Mouse (Mus musculus): ENCODE measurements around the gene Rala. TPM values are rescaled to one million over a fixed set of nuclear protein-coding genes. Genes with fewer than 3 reads are reported as not detected.

Rala gene
- total and polyA plus RNA-seq, 3 experiments, result 21.4 to 42.6 (median 33.0) TPM

- Histone ChIP-seq H3K27ac (no peak overlapping the region), H3K36me3 (ENCODE audit: control insufficient read depth, insufficient read depth, low read length) (no peaks in the 10 kb centered on the region), H3K9ac (ENCODE audit: low read depth, low read length) (no peak overlapping the region), H3K4me1 (ENCODE audit: control insufficient read depth, insufficient read depth, low read length) (no peaks in the 10 kb centered on the region), H3K4me3 (no peak overlapping the region), H3K27me3 (ENCODE audit: control insufficient read depth, insufficient read depth, low read length) (no peaks in the 10 kb centered on the region), H3K79me2 (replicated peaks; ENCODE audit: control insufficient read depth, insufficient read depth, low read length) (no peaks in the 10 kb centered on the region)
- intact Hi-C loops (cut with DNase I), result no loop called here
- 82% methylated on average over 2 of the region's 2 CpGs for WGBS
- DNase-seq, result no peak
- TF ChIP-seq CTCF (IDR thresholded peaks at IDR 0.05) (no peak), POLR2A (IDR thresholded peaks at IDR 0.05; ENCODE audit: insufficient read depth, low read depth, low read length) (no peak), EP300 (IDR thresholded peaks at IDR 0.05; ENCODE audit: insufficient read depth, low read depth, low read length) (no peak)
Observed at GRCm38 (mm10) chr13:17843336-17843735, 100.7 kb downstream of the Rala start.

- no peak for DNase-seq
- Histone ChIP-seq H3K27me3 (ENCODE audit: control insufficient read depth, insufficient read depth, low read length) (no peaks in the 10 kb centered on the region), H3K4me3 (no peak overlapping the region), H3K27ac (no peak overlapping the region), H3K9ac (ENCODE audit: low read depth, low read length) (no peak overlapping the region), H3K36me3 (ENCODE audit: control insufficient read depth, insufficient read depth, low read length) (no peaks in the 10 kb centered on the region), H3K79me2 (replicated peaks; ENCODE audit: control insufficient read depth, insufficient read depth, low read length) (no peaks in the 10 kb centered on the region), H3K4me1 (ENCODE audit: control insufficient read depth, insufficient read depth, low read length) (no peaks in the 10 kb centered on the region)
- intact Hi-C loops (cut with DNase I), result no loop called here
- no peak for TF ChIP-seq CTCF (IDR thresholded peaks at IDR 0.05)
- no peak for TF ChIP-seq EP300 (IDR thresholded peaks at IDR 0.05; ENCODE audit: insufficient read depth, low read depth, low read length)
- TF ChIP-seq POLR2A (IDR thresholded peaks at IDR 0.05; ENCODE audit: insufficient read depth, low read depth, low read length), result no peak
- WGBS, result 54% methylated on average over 4 of the region's 4 CpGs
Observed at GRCm38 (mm10) chr13:17842756-17843155, 101.3 kb downstream of the Rala start.

- no peaks in the 10 kb centered on the region for H3K27me3 ChIP-seq (ENCODE audit: control insufficient read depth, insufficient read depth, low read length)
- H3K9ac ChIP-seq (ENCODE audit: low read depth, low read length), result no peak overlapping the region
- TF ChIP-seq EP300 (IDR thresholded peaks at IDR 0.05; ENCODE audit: insufficient read depth, low read depth, low read length), result no peak
- TF ChIP-seq CTCF (IDR thresholded peaks at IDR 0.05), result no peak
- no peak for TF ChIP-seq POLR2A (IDR thresholded peaks at IDR 0.05; ENCODE audit: insufficient read depth, low read depth, low read length)
- WGBS, result 62% methylated on average over 5 of the region's 5 CpGs
- H3K27ac ChIP-seq, result no peak overlapping the region
- no peaks in the 10 kb centered on the region for H3K79me2 ChIP-seq (replicated peaks; ENCODE audit: control insufficient read depth, insufficient read depth, low read length)
- H3K36me3 ChIP-seq (ENCODE audit: control insufficient read depth, insufficient read depth, low read length), result no peaks in the 10 kb centered on the region
- DNase-seq, result no peak
- no peaks in the 10 kb centered on the region for H3K4me1 ChIP-seq (ENCODE audit: control insufficient read depth, insufficient read depth, low read length)
- no peak overlapping the region for H3K4me3 ChIP-seq
- intact Hi-C loops (cut with DNase I), result loop anchor here (5.0 kb wide), 1 partner anchor 973 kb away; no protein-coding TSS in a partner anchor
Observed at GRCm38 (mm10) chr13:17839137-17839536, 104.9 kb downstream of the Rala start.

- Histone ChIP-seq H3K36me3 (ENCODE audit: control insufficient read depth, insufficient read depth, low read length) (no peaks in the 10 kb centered on the region), H3K9ac (ENCODE audit: low read depth, low read length) (no peak overlapping the region), H3K27me3 (ENCODE audit: control insufficient read depth, insufficient read depth, low read length) (no peaks in the 10 kb centered on the region), H3K4me3 (no peak overlapping the region), H3K27ac (no peak overlapping the region), H3K4me1 (ENCODE audit: control insufficient read depth, insufficient read depth, low read length) (no peaks in the 10 kb centered on the region), H3K79me2 (replicated peaks; ENCODE audit: control insufficient read depth, insufficient read depth, low read length) (no peaks in the 10 kb centered on the region)
- intact Hi-C loops (cut with DNase I), result loop anchor here (1.0 to 5.0 kb wide), 2 partner anchors 92 to 974 kb away; no protein-coding TSS in a partner anchor
- peak; percentile 41 for DNase-seq
- WGBS, result 28% methylated on average over 4 of the region's 4 CpGs
- TF ChIP-seq POLR2A (IDR thresholded peaks at IDR 0.05; ENCODE audit: insufficient read depth, low read depth, low read length) (no peak), EP300 (IDR thresholded peaks at IDR 0.05; ENCODE audit: insufficient read depth, low read depth, low read length) (0 out of 2 replicates have a peak, but pooled peaks have one; percentile 10), CTCF (IDR thresholded peaks at IDR 0.05) (peak; percentile 81)
Observed at GRCm38 (mm10) chr13:17838484-17838851, 105.6 kb downstream of the Rala start.

GRCm38 (mm10) chr13:17837610-17838483, 106.2 kb downstream of the Rala start:
- H3K79me2 ChIP-seq (replicated peaks; ENCODE audit: control insufficient read depth, insufficient read depth, low read length), result no peaks in the 10 kb centered on the region
- H3K27me3 ChIP-seq (ENCODE audit: control insufficient read depth, insufficient read depth, low read length), result no peaks in the 10 kb centered on the region
- DNase-seq, result peak in 1 of 2 experiments; percentile 25
- H3K27ac ChIP-seq, result no peak overlapping the region
- WGBS, result 38% methylated on average over 16 of the region's 16 CpGs
- intact Hi-C loops (cut with DNase I), result loop anchor here (1.0 to 5.0 kb wide), 4 partner anchors 33 to 974 kb away; partner anchors contain the start of gene Cdk13
- H3K36me3 ChIP-seq (ENCODE audit: control insufficient read depth, insufficient read depth, low read length), result no peaks in the 10 kb centered on the region
- no peak overlapping the region for H3K9ac ChIP-seq (ENCODE audit: low read depth, low read length)
- no peak overlapping the region for H3K4me3 ChIP-seq
- H3K4me1 ChIP-seq (ENCODE audit: control insufficient read depth, insufficient read depth, low read length), result no peaks in the 10 kb centered on the region
- TF ChIP-seq CTCF (IDR thresholded peaks at IDR 0.05), result peak; percentile 90
- no peak for TF ChIP-seq POLR2A (IDR thresholded peaks at IDR 0.05; ENCODE audit: insufficient read depth, low read depth, low read length)

- Histone ChIP-seq H3K27me3 (ENCODE audit: control insufficient read depth, insufficient read depth, low read length) (no peaks in the 10 kb centered on the region), H3K4me3 (no peak overlapping the region), H3K4me1 (ENCODE audit: control insufficient read depth, insufficient read depth, low read length) (no peaks in the 10 kb centered on the region), H3K36me3 (ENCODE audit: control insufficient read depth, insufficient read depth, low read length) (no peaks in the 10 kb centered on the region), H3K9ac (ENCODE audit: low read depth, low read length) (no peak overlapping the region), H3K27ac (no peak overlapping the region), H3K79me2 (replicated peaks; ENCODE audit: control insufficient read depth, insufficient read depth, low read length) (no peaks in the 10 kb centered on the region)
- no peak for DNase-seq
- no peak for TF ChIP-seq EP300 (IDR thresholded peaks at IDR 0.05; ENCODE audit: insufficient read depth, low read depth, low read length)
- no peak for TF ChIP-seq POLR2A (IDR thresholded peaks at IDR 0.05; ENCODE audit: insufficient read depth, low read depth, low read length)
- TF ChIP-seq CTCF (IDR thresholded peaks at IDR 0.05), result no peak
- intact Hi-C loops (cut with DNase I), result loop anchor here (1.0 to 5.0 kb wide), 3 partner anchors 32 to 975 kb away; partner anchors contain the start of gene Cdk13
- WGBS, result 68% methylated on average over 7 of the region's 7 CpGs
Observed at GRCm38 (mm10) chr13:17836808-17837207, 107.2 kb downstream of the Rala start.
